Comparison of ENCODE assay signal across 8 mouse cellular contexts in the genomic region with DNA sequence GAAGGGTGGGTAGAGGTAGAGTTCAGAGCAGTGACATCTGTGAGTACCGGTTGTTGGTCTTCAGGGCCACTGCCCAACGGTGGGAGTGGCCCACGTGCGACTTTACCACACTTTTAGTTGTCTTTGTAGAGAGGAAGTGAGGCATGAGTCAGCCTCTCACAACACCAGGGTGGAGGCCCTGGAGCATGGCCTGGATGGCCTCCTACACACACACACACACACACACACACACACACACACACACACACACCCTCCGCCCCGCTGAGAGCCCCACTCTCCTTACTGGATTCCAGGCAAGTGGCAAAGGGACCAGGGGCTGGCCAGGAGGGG. TPM values are rescaled to one million over a fixed set of nuclear protein-coding genes. Genes with fewer than 3 reads are reported as not detected.
DNase-seq lines count a peak whose midpoint lies in the region; ATAC-seq lines count a peak whose summit lies in the region.

No protein-coding gene starts in this region.

- H3K27me3 ChIP-seq in forebrain, embryonic 10.5 days (ENCODE audit: poor library complexity, severe bottlenecking): no peaks in the 10 kb centered on the region
- no peaks in the 10 kb centered on the region for H3K27me3 ChIP-seq in forebrain, embryonic 15.5 days
- peaks cover 26% of the 10 kb centered on the region for H3K27me3 ChIP-seq in megakaryocyte, embryonic 14.5 days (replicated peaks)

- 0 out of 2 replicates have a peak overlapping the region, but pooled peaks have one; percentile 21 for H3K27ac ChIP-seq in forebrain, embryonic 10.5 days
- no peak overlapping the region for H3K27ac ChIP-seq in forebrain, embryonic 15.5 days (replicated peaks)

- peaks cover 17% of the 10 kb centered on the region for H3K36me3 ChIP-seq in forebrain, embryonic 10.5 days (replicated peaks)
- no peaks in the 10 kb centered on the region; the same call in 1 of the 2 replicates for H3K36me3 ChIP-seq in forebrain, embryonic 15.5 days
- peaks cover 4% of the 10 kb centered on the region for H3K36me3 ChIP-seq in megakaryocyte, embryonic 14.5 days (replicated peaks; ENCODE audit: low read length)

- 78% methylated on average over 6 of the region's 6 CpGs for WGBS in forebrain, embryonic 10.5 days
- WGBS in forebrain, embryonic 15.5 days: 77% methylated on average over 6 of the region's 6 CpGs

- H3K4me1 ChIP-seq in forebrain, embryonic 10.5 days: peaks cover 45% of the 10 kb centered on the region
- peaks cover 60% of the 10 kb centered on the region for H3K4me1 ChIP-seq in forebrain, embryonic 15.5 days
- H3K4me1 ChIP-seq in megakaryocyte, embryonic 14.5 days: peaks cover 88% of the 10 kb centered on the region

- intact Hi-C loops in heart, postnatal 10 days (cut with DNase I): no loop called here

- no peak overlapping the region for H3K4me2 ChIP-seq in forebrain, embryonic 15.5 days (replicated peaks)

- H3K4me3 ChIP-seq in forebrain, embryonic 10.5 days: no peak overlapping the region
- no peak overlapping the region for H3K4me3 ChIP-seq in forebrain, embryonic 15.5 days
- H3K4me3 ChIP-seq in megakaryocyte, embryonic 14.5 days (replicated peaks): peak overlapping the region; percentile 83

- no peak overlapping the region for H3K9ac ChIP-seq in forebrain, embryonic 15.5 days (replicated peaks)

- peaks cover 5% of the 10 kb centered on the region; the same call in 1 of the 2 replicates for H3K9me3 ChIP-seq in forebrain, embryonic 10.5 days
- H3K9me3 ChIP-seq in forebrain, embryonic 15.5 days: no peaks in the 10 kb centered on the region
- no peaks in the 10 kb centered on the region for H3K9me3 ChIP-seq in megakaryocyte, embryonic 14.5 days

- DNase-seq in forebrain, embryonic 10.5 days (ENCODE audit: extremely low spot score, low spot score): no peak
- peak; percentile 80 to 85 for DNase-seq in B cell, adult 2 months
- DNase-seq in heart, postnatal 10 days: peak; percentile 41 to 53
- DNase-seq in testis, postnatal 14 days (ENCODE audit: low spot score): no peak
- no peak for DNase-seq in cerebellum, adult 8-10 months
- no peak for DNase-seq in kidney, adult 18-20 months

- ATAC-seq in forebrain, embryonic 15.5 days (replicated peaks): no peak

RNA-seq across cellular contexts. Expression of a gene that starts 10.1 kb away (rescaled TPM):
- polyA plus RNA-seq in forebrain, embryonic 10.5 days (2016; fragmentation: Nextera tagmentation; extraction: Ambion mirVana): 13.9 and 16.2 TPM in 2 replicates
- polyA plus RNA-seq in forebrain, embryonic 15.5 days (2015; fragmentation: Nextera tagmentation; extraction: Ambion mirVana): 48.8 and 52.9 TPM in 2 replicates
- 10 to 100 TPM; 37.2 to 42.1 TPM for total RNA-seq in heart, postnatal 10 days (2021)
- 2.2 and 5.0 TPM in 2 replicates for polyA plus RNA-seq in megakaryocyte, embryonic 14.5 days (2012; ENCODE audit: insufficient read depth, low replicate concordance)

RNA-seq across cellular contexts. Expression of a gene that starts 34.0 kb away (rescaled TPM):
- 2.4 and 2.6 TPM in 2 replicates for polyA plus RNA-seq in forebrain, embryonic 10.5 days (2016; fragmentation: Nextera tagmentation; extraction: Ambion mirVana)
- polyA plus RNA-seq in forebrain, embryonic 15.5 days (2015; fragmentation: Nextera tagmentation; extraction: Ambion mirVana): 5.8 and 7.2 TPM in 2 replicates
- total RNA-seq in heart, postnatal 10 days (2021): 10 to 100 TPM; 15.1 to 17.1 TPM
- 0.02 and 2.1 TPM in 2 replicates for polyA plus RNA-seq in megakaryocyte, embryonic 14.5 days (2012; ENCODE audit: insufficient read depth, low replicate concordance)

Comparison
In these comparisons a context has a peak if more than half of its experiments do, and no peak if none do; other contexts are left out.
1. DNase-seq: peak in B cell, adult 2 months (2 of 2) and heart, postnatal 10 days (2 of 2); none in forebrain, embryonic 10.5 days (single experiment), testis, postnatal 14 days (single experiment), cerebellum, adult 8-10 months (single experiment) and kidney, adult 18-20 months (single experiment).